Mouse (Mus musculus) gastrocnemius, postnatal 25 days (tissue): Measurements from ENCODE around the gene Trnp1. TPM values are rescaled to one million over a fixed set of nuclear protein-coding genes. Genes with fewer than 3 reads are reported as not detected.
"Not testable (repeated sequence)": the region's sequence is repeated elsewhere in the genome, so short reads cannot be mapped to it uniquely, and the experiment has no call there.

Experiments used
- DNase-seq: peaks from one replicate; pipeline ENCODE4 v3.0.0; 2022
- long read RNA-seq, 2 experiments: library from polyadenylated mRNA; stranded (forward); transcript quantifications; one replicate each; pipeline ENCODE4 v2.0.0; 2021
- total RNA-seq, 2 experiments: library from RNA; stranded (reverse); gene quantifications; 1 replicate in 1 of 2; 2 replicates in 1 of 2; pipeline ENCODE4 v1.2.3; 2021

Gene Trnp1
- under 1 TPM; 0.77 to 0.96 TPM for total RNA-seq
- long read RNA-seq, experiment 1 = 0 reads
- long read RNA-seq, experiment 2, partial matches to known transcripts = 0 of 1 reads
- long read RNA-seq, experiment 2, other reads (novel, unspliced or antisense) = 0 of 1 reads

DNA sequence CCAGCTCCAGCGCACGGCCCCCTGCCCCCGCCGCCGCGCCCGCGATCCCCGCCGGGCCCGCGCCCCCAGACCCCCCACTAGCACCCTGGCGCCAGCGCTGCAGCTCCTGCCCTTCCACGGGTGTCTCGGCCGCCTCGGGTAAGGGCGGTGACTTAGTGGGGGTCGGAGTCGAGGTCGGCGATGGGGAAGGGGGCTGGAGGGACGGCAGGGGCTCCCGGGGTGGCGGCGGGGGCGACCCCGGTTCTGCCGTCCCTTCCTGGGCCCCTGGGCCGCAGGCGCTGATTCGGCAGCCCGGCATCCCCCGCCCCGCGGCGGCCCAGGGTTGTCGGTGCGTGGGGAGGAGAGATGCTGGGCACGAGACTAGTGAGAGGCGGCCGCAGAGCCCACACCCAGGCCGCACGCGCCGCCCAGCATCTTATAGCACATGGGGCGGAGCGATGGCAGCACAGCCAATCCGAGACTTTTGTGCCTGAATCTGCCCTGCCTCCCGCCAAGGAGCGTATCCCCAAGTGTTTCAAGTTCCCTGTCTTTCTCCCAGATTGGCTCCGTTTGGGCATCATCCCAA lies at the start of gene Trnp1:
Gene Trnp1 (minus strand): TSS at position 391 of the 565 bp plus-strand sequence.
- peak; percentile 57 for DNase-seq

DNA sequence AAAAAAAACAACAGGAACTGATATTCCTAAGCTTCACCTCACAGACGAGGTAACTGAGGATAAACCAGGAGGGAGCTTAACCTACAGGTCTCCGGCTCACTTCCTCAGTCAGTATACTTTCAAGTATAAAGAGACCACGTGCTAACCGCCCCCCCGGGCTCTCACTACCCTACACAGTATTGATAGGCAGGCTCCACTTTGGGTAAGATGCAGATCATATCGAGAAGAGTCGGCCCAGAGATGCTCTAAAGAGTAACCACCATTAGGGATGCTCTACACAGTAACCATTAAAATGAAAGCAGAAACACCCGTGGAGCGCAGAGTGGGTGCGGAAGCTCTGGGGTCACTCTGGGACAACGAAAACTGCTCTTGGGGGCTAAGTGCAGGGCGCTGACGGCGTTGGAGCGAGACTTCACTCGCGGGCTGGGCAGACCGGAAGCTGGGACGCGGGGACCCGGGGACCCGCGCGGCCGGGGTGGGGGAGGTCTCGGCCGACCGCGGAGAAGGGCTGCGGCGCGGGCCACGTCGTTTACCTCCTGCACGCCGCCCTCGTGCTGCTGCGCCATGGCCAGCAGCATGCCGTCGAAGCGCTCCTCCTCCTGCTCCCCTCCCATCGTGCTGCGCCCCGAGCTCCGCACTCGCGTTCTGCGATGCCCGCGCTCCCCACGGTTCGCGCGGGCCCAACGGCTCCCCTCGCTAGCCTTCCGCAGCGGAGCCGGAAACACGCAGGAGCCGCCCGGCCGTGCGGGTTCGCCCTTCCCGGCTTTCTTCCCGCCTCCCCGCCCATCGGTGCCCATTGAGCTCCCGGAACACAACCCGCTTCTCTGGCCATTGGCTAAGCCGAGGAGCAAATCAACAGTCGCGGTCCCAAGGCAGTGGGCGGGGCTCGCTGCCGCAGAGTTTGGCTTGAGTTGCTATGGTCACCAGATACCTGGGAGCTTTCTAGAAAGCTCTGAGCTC lies 47.2 kb upstream of the Trnp1 start, which contains the start of gene Nudc:
Gene Nudc (minus strand): TSS at position 725 of the 960 bp plus-strand sequence.
- peak; percentile 97 for DNase-seq

DNA sequence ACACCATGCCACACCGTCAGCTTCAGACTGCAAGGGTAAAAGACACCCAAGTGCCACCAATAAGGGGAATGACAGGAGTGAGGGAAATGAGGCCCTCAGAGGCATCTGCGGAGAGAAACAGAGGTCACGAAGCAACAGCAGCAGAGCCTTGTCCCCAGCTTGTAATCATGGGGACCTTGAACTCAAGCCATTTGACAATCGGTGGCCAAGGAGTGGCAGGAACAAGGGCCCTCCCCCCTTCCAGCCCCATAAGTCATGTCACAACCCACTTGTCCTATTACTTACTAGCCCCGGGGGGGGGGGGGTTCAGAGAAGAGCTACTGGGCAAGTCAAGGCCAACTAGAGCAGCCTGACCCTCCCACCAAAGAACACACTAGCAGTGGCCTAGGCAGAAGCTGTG lies 38.3 kb upstream of the Trnp1 start:
- no peak for DNase-seq

DNA sequence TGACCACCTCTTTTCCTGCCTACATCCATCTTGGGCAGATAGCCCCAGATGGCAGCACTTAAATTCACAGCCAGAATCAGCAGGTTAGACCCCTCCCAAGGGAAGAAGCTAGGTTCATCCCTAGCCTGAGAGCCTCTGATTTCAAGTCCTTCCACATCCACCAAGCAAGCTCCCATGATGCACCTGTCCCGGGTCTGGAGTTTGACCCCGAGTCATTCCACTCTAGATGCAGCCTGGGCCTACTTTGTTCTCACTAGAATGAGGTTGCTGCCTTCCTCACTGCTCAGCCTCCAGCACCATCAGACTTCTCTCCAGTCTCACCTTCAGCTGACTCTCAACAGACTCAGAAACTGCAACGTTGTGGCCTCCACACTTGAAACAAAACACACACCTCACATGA lies 37.7 kb upstream of the Trnp1 start:
- no peak for DNase-seq

DNA sequence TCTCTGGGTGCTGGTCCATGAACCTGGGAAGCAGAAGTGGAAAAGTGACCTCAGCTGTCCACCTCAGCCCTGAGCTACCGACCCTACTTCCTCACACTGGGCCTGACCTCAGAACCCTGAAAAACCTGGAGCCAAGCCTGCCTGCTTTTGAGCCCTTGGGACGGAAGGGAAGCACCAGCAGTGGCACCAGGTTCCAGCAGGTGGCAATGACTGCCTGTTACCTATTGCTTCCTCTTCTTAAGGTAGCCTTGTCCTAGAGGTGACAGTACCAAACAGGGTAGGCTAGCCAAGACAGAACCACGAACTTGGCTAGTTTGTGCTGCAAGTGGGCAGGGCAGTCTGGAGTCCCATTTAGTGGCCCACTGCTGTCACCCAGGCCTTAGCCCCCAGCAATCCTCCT lies 34.4 kb upstream of the Trnp1 start:
- no peak for DNase-seq

DNA sequence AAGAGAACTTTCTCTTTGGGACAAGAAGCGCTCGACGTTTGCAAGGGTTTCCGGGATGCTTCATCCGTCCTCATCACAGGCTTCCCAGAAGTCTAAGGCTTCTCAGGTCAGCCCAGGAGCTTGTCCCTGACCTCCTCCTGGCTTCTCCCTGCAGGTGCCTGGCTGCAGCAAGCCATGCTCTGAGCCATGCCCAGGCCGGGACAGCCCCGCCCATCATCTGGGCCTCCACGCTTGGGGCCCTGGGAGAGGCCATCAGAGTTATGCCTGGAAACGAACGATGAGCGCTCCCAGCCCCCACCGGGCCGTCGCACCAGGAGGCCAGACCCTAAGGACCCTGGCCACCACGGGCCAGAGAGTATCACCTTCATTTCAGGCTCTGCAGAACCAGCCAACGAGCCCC lies 29.4 kb upstream of the Trnp1 start:
- no peak for DNase-seq

DNA sequence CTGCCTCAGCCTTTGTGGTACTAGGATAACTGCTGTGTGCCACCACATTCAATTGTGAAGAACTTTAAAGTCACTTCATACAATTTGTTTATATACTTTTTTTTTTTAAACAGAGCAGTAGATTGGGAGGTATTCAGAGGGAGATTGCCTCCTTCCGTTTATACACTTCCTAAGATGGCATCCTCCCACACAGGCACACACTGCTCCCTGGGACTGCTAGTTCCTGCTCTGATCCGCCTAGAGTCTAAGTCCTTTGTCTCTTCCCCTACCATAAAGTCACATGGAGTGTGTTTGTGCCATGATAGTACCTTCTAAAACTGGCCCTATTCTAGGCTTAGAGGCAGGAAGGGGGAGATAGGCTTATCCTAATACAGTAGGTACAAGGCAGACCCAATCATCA lies 23.2 kb upstream of the Trnp1 start:
- no peak for DNase-seq

DNA sequence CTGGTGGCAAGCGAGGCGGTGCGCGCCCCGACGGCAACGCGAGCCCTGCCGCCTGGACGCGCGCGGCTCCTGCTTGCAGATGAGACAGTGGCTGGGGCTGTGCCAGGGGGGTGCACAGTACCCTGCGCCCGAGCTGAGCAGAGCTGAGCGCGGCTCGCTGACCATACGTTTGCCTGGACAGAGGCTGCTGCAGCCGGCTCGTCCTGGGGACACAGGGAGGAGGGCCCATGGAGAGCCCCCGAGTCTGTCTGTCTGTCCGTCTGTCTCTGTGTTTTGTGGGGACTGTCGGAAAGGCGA lies 21.0 kb upstream of the Trnp1 start:
- no peak for DNase-seq

DNA sequence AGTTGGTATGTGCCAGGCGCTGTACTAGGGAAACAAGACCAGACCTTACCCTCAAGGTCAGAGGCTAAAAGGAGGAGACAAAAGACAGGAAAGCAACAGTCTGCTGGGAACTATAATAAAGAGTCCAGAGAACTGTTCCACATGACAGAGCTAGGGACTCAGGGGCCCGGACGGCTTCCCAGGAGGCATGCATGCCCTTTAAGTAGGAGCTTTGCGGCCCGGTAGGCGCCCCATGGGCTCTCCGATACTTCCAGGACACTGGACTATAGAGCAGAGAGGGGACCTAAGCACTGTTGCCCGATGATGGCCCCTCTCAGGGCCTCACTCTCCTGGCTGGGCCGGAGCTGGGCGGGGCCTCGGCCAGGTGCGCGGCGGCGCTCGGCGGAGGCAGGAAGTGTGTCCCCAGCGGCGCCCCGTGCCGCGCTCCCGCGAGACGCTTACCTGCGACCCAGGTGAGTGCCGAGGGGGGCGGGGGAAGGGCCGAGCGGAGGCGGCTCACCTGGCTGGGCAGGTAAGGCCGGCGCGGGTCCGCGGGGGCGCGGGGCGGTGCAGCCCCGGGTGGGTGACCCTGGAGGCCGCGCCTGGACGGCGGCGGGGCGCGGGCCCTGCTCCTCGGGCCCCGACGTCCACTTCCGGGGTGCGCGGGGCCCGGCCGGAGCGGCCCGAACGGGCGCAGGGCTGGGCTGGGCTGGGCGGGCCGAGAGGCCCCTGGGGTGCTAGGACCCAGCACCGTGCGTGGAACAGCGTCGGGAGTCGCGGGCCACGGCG lies 20.4 kb upstream of the Trnp1 start, which contains the start of gene Kdf1:
Gene Kdf1 (plus strand): TSS at position 363 of the 768 bp plus-strand sequence.
- no peak for DNase-seq

DNA sequence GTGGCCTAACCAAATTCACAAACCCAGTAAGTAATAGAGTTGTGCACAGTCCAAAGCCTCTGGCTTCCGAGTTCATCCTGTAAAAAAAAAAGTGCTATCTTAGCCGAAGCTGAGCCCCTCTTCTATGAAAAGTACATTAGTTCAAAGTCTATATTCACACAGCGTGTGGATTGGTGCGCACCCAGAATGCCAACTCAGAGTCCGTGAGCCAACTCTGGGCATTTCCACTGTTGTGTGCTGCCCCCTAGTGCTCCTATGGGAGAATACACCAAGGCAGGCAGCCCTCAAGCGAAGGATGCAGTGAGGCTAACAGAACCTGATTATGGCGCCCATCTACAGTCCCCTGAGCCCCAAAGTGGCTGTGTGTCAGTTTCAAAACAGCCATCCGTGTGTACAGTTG lies 14.6 kb upstream of the Trnp1 start:
- DNase-seq = peak; percentile 59

DNA sequence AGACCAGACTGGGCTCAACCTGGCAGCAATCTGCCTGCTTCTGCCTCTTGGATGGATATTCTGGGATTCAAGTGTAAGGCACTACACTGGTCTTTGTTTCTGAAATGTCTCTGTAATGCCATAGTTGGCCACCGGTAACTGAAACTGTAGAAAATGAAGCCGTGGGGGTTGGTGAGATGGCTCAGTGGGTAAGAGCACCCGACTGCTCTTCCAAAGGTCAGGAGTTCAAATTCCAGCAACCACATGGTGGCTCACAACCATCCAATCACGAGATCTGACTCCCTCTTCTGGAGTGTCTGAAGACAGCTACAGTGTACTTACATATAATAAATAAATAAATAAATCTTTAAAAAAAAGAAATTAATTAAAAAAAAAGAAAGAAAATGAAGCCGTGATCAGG lies 14.2 kb upstream of the Trnp1 start:
- not testable (repeated sequence) for DNase-seq

DNA sequence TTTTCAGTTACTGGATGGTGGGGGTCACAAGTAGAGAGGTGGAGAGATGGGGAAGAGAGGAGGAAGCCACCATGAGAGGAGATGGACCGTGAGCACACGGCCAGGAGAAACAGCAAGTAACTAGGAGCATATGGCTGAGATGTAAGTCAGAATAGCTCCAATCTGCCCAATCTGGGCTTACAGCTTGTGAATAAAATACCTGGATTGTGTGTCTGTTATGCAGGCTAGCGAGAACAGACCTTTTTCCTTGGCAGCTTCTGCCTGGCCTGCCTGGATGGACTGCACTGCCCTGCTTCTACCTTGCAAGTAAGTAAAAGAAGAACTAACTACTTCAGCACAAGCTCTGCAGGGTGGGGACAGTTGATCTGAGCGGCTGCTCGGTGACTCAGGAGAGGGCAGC lies 12.7 kb upstream of the Trnp1 start:
- no peak for DNase-seq

DNA sequence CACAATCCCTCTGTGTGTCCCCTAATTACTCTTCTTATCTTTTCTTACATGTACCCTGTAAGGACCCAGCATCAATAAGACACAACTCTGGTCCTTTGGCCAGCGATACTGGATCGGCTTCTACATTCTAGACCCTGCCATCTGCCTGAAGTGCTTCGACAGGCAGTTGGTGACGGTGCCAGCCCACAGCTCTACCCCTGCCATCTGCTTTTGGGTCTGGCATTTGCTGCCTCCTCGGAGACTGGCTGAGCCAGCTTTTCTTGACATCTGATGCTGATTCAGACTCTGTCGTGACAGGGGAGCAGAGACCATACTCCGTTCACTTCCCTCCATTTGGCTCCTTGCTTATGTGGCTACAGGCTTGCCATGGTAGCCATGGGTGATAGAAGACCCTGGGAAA lies 10.6 kb upstream of the Trnp1 start:
- no peak for DNase-seq

DNA sequence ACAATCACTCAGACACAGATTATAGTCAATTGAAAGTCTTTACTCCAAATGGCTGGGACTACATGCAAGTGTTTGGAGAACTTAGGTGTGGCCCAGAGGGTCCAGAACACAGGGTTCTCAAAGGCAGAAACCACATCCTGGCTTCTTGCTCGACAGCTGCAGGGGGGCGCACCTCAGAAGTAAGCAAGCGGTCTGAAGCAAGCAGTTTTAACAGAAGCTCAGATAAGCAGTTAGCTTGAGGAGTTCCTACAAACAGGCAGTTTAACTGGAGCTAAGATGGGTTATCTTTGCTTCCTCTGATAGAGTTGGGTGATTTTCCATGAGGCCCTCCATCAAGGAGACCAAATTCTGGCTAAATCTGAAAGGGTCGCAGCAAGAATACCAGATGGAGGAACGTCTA lies 8.2 kb upstream of the Trnp1 start:
- no peak for DNase-seq

DNA sequence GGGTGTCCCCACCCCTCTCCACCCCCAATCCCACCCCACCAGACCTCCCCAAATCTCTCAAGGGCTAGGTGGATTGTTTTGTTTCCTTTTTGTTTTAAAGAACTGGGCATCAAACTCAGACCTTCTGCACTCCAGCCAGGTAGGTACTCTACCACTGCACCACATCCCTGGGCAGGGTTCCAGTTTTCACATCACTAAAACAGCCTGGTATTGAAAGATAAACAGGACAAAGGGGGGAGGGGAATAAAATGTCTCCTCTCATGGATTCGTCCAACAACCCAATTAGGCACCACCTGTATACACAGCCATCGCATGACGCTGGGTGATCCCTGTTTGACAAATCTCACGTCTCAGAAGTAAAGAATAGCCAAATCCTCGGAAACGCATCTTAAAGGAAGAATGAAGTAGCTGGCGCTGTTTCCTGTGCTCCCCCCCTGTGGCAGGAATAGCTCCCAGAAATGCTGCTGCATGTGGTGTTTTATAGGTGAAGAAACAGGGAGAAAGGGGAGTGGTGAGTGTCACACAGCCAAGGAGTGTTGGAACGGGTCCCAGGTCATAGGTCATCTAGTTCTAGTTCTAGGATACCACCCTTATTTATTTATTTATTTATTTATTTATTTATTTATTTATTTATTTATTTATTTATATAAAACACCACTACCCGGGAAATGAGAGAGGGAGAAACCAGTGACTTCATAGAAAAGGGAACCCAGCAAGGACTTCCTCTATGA lies 6.6 kb upstream of the Trnp1 start:
- no peak for DNase-seq

DNA sequence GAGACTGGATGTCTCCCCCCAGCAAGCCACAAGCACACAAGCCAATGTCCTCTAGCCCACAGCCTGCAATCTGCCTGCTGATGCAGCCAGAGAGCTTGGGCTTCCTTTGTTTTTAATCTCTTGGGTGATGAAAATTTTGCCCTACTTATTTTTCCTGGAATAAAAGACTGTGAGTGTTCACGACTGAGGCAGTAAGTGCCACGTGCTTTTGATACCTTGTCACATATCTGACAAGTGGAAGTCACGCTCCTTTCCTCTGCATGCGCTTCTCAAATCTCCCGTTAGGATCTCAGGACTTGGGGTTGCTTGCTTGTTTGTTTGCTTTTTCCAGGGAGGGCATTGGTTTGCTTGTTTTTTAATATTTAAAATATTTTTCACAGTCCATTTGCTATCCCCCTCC lies 6.0 kb upstream of the Trnp1 start:
- no peak for DNase-seq

DNA sequence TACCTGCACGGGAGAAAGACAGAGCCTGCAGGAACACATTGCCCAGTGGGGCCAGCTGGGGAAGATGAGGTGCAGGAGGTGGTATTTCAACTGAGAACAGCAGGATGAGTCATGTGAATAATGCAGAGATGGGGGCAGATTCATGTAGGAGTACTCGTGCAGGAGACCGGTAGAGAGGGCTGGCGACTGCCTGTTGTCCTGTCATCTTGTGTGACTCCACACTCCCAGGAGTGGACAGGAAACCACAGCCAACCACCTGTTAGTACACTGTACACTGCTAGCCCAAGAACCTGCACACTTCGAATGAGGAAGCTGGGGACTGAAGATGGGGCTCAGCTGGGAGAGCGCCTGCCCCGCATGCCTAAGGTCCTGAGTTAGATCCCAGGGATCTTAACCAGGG lies 3.2 kb upstream of the Trnp1 start:
- DNase-seq = no peak

DNA sequence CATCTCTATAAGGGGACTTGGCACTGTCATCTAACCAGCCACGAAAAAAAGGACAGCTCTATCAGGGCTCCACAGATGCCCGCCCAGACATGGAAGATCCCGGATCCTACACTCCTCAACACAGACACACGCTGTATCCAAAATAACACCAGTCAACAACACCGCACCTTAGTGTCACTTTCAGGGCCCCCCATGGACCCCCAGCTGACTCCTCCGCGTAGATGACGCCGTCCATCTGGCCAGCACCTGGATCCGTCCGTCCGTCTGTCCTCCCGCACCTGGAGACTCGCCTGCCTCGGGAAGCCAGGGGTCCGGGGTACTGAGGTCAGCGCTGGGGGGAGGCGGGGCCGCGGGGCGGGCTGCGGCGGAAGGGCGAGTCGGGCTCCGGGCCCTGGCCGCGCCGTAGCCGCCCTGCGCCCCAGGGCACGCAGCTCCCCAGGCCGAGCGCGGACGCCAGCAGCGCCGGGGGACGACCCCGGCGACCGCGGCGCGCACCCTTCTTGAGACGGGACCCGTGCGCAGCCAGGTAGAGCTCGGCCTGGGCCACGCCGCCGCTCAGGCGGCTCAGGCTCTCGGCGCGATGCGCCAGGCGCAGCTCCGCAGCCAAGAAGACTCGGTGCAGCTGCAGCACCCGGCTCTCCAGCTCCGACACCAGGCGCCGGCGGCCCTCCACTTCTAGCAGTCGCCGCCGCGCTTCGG lies 740 bp downstream of the Trnp1 start:
- DNase-seq = no peak

DNA sequence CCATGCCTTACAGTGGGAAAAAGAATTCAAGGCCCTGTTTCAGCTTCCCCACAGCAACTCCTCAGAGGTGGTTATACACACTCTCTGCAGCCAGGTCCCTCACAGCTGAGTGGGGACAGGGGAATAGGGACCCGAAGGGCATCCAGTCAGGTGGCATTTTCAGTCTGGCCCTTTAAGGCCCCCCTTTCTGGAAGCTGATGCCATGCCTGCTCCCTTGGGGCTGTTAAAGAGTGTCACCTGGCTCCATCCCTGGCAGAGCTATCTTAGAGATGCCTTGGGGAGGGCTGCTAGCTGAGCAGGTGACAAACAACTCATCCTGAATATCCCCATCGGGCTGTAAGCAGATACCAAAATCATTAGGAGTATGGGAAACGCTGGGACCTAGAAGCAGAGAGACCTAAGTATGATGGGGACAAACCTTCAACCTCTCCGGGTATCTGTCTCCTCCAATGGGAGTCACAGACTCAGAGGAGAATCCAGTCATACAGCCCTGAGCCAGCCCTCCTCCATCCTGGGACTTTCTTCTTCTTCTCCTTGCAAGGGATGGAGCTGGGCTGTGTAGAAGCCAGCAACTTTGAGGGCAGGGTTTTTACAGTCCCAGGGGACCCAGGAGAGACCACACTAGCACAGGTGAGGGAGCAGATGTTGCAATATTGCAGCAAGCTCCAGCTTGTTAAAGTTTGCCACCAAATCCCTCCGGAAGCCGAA lies 1.5 kb downstream of the Trnp1 start:
- no peak for DNase-seq

DNA sequence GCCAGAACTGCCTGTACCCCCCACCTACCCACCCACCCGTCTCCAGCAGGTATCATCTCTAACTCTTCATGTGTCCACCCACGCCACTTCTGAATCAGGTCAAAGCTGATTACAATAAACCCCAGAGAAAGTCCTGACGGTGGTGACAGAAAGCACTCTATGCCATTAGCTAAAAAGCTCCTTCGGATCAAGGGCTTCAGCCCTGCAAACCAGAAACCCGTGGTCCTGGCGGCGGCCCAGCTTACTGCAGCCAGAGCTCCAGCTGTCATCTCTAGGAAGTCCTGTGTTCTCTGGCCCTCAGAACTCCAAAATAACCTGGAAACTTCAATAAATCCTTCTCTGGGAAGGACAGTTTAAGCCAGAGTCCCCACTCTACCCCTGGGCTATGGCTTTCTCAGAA lies 2.6 kb downstream of the Trnp1 start:
- DNase-seq = no peak

DNA sequence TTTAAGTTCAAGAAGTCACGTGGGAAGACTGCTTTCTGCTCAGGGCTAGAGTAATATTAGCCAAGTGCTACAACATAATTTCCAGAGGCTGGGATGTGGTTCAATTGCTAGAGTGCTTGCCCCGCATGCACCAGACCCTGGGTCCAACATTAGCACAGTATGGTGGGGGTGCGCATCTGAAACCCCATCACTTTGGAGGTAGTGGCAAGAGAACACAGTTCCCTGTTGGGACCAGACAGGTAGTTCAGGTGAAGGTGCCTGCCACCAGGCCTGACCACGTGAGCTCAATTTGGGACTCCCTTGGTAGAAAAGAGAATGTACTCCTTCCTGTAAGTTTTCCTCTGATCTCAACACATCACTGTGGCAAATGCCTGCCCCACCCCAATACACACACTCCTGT lies 3.5 kb downstream of the Trnp1 start:
- no peak for DNase-seq
